ENCODE assay signal across 17 mouse cellular contexts in the genomic region with DNA sequence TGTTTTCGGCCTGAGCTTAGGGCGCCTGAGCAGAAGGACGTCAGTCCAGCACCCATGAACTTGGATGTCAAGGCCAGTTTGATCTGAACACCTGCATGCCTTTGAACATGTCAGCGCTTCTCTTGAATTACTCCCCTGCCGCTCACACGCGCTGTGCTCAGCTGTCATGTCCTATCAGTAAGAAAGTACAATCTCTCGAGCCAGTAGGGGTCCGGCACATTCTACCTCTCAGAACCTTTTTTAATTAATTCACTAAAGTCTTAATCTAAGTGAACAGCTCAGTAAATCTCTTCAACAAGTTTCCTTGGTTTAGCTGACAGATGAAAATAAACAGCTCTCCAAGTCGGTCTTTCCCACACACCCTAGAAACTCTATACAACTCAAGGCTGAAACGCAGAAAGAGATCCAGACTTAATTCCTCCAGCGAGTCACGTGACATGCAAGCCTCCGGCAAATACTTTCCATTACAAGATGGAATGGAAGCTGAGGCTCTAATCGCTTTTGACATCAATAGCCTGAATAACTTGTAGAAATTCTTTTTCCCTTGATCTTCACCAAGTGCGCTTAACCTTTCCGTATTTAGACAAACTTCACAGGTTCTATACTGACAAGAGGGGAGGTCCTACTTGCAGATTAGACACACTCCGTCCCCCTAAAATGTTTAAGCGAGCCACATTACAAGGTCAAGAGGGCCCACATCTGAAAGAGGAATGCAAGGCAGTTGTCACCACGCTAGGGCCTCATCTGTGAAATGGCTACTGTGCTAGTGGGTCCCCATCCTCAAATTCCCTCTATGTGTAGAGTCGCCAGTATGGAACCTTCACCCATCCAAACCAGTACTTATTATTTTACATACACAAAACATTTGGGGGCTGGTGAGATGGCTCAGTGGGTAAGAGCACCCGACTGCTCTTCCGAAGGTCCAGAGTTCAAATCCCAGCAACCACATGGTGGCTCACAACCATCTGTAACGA. TPM values are rescaled to one million over a fixed set of nuclear protein-coding genes. Genes with fewer than 3 reads are reported as not detected.
DNase-seq lines count a peak whose midpoint lies in the region; ATAC-seq lines count a peak whose summit lies in the region.
"Had no signal": no experiment of that assay in that cellular context is flagged by ENCODE, and none has a peak within 500 bp of the region (broad histone marks: within the 10 kb centered on the region; RNA-seq: fewer than 3 reads in every experiment).

No protein-coding gene starts in this region.

- peak; percentile 12 for DNase-seq in embryo, embryonic 10 days (ENCODE audit: low spot score)
- DNase-seq in embryo, embryonic 9.5 days (ENCODE audit: extremely low spot score): no peak
- peak; percentile 15 for DNase-seq in kidney, adult 11 months
- DNase-seq in kidney, adult 18-20 months: no peak
- peak; percentile 71 for DNase-seq in R1 (ENCODE audit: low read depth, low spot score)
- peak; percentile 21 for DNase-seq in kidney, postnatal 14 days
- DNase-seq in right cerebral cortex, adult 2 months (ENCODE audit: low spot score in 2 of 2): no peak
- DNase-seq: cerebellum, postnatal 36 days; gastrocnemius, adult 2 months; lung, adult 2 months; right cerebral cortex, postnatal 14 days; thymus, postnatal 25 days had no signal

- no peaks in the 10 kb centered on the region for H3K27me3 ChIP-seq in forebrain, embryonic 16.5 days (replicated peaks; ENCODE audit: control insufficient read depth, insufficient read depth, low read length)
- H3K27me3 ChIP-seq: hindbrain, embryonic 15.5 days had no signal

- H3K9ac ChIP-seq in forebrain, embryonic 16.5 days (replicated peaks; ENCODE audit: low read depth, low read length): no peak overlapping the region
- H3K9ac ChIP-seq: hindbrain, embryonic 15.5 days; limb, embryonic 12.5 days had no signal

- H3K4me1 ChIP-seq in forebrain, embryonic 16.5 days (replicated peaks; ENCODE audit: control insufficient read depth, insufficient read depth, low read length): peaks cover 4% of the 10 kb centered on the region; the same call in 1 of the 2 replicates
- H3K4me1 ChIP-seq: limb, embryonic 12.5 days had no signal

- H3K36me3 ChIP-seq in forebrain, embryonic 16.5 days (ENCODE audit: control insufficient read depth, insufficient read depth): no peaks in the 10 kb centered on the region
- H3K36me3 ChIP-seq: G1E; hindbrain, embryonic 15.5 days; limb, embryonic 12.5 days; midbrain, embryonic 10.5 days had no signal

- WGBS in forebrain, embryonic 16.5 days: 67% methylated on average over 23 of the region's 24 CpGs

- H3K4me2 ChIP-seq in forebrain, embryonic 16.5 days (ENCODE audit: low read length): no peak overlapping the region

- H3K4me3 ChIP-seq in forebrain, embryonic 16.5 days (replicated peaks; ENCODE audit: low read length): no peak overlapping the region

- ATAC-seq in forebrain, embryonic 16.5 days: no peak

- no peak overlapping the region for H3K27ac ChIP-seq in forebrain, embryonic 16.5 days (ENCODE audit: low read length)
- H3K27ac ChIP-seq: limb, embryonic 12.5 days had no signal

- no peaks in the 10 kb centered on the region for H3K9me3 ChIP-seq in forebrain, embryonic 16.5 days (ENCODE audit: control insufficient read depth, low read length)
- H3K9me3 ChIP-seq: G1E; hindbrain, embryonic 15.5 days; midbrain, embryonic 10.5 days had no signal

RNA-seq across cellular contexts. Expression of gene Pogz, which starts 17.6 kb away (rescaled TPM):
- 24.4 and 27.9 TPM in 2 replicates for polyA plus RNA-seq in forebrain, embryonic 16.5 days (2015; fragmentation: Nextera tagmentation; extraction: Ambion mirVana)

RNA-seq across cellular contexts. Expression of gene Cgn, which starts 33.4 kb away (rescaled TPM):
- polyA plus RNA-seq in forebrain, embryonic 16.5 days (2015; fragmentation: Nextera tagmentation; extraction: Ambion mirVana): 4.9 and 9.0 TPM in 2 replicates

Comparison
In these comparisons a context has a peak if more than half of its experiments do, and no peak if none do; other contexts are left out.
1. DNase-seq: peak in embryo, embryonic 10 days (single experiment), kidney, adult 11 months (single experiment), R1 (single experiment) and kidney, postnatal 14 days (single experiment); none in embryo, embryonic 9.5 days (single experiment), kidney, adult 18-20 months (single experiment) and right cerebral cortex, adult 2 months (0 of 2).